Mouse (Mus musculus): ENCODE data around the gene Zfp646. TPM values are rescaled to one million over a fixed set of nuclear protein-coding genes. Genes with fewer than 3 reads are reported as not detected.

Gene Zfp646
- polyA plus RNA-seq, 1 experiment from 2014 or later = 6.3 TPM

DNA sequence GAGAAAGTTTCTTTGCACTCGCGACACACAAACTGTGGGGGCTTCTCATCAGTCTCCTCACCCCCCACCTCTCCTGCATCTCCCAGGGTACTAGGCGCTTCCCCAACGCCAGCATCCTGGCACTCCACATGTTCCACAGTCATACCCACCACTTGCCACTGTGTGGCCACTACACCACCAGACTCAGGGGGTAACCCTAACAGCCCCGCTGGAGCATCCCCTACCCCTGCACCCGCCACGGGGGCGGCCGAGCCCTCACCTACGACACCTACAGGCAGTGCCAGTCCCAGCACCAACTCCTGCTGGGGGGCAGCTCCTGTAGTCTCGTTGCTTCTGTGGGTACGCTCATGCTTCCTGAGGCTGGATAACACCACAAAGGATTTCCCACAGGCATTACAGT is 9.6 kb upstream of the Zfp646 start:
- ATAC-seq = no peak
- DNase-seq (ENCODE audit: low spot score) = no peak
- WGBS = 92% methylated on average over 12 of the region's 12 CpGs
- Histone ChIP-seq H3K9ac (replicated peaks; ENCODE audit: low read depth) (no peak overlapping the region), H3K9me3 (ENCODE audit: low read length) (no peaks in the 10 kb centered on the region), H3K27ac (ENCODE audit: low read length) (no peak overlapping the region), H3K4me3 (ENCODE audit: low read depth, low read length) (no peak overlapping the region), H3K27me3 (replicated peaks; ENCODE audit: insufficient read depth, low read length) (no peaks in the 10 kb centered on the region), H3K4me2 (replicated peaks; ENCODE audit: low read depth, low read length) (no peak overlapping the region), H3K4me1 (ENCODE audit: insufficient read depth, low read depth, low read length) (no peaks in the 10 kb centered on the region), H3K36me3 (ENCODE audit: insufficient read depth, low read length) (no peaks in the 10 kb centered on the region)
- TF ChIP-seq EP300 (IDR thresholded peaks at IDR 0.05) = no peak
- peak; percentile 4; the same call in 1 of the 2 replicates for TF ChIP-seq CTCF (IDR thresholded peaks at IDR 0.05)

GRCm38 (mm10) chr7:127867641-127868040 is 8.4 kb upstream of the Zfp646 start:
- H3K9me3 ChIP-seq (ENCODE audit: low read length) = no peaks in the 10 kb centered on the region
- no peaks in the 10 kb centered on the region for H3K27me3 ChIP-seq (replicated peaks; ENCODE audit: insufficient read depth, low read length)
- no peak overlapping the region for H3K9ac ChIP-seq (replicated peaks; ENCODE audit: low read depth)
- WGBS = 96% methylated on average over 18 of the region's 18 CpGs
- H3K4me3 ChIP-seq (ENCODE audit: low read depth, low read length) = no peak overlapping the region
- no peaks in the 10 kb centered on the region for H3K4me1 ChIP-seq (ENCODE audit: insufficient read depth, low read depth, low read length)
- no peak for ATAC-seq
- H3K36me3 ChIP-seq (ENCODE audit: insufficient read depth, low read length) = no peaks in the 10 kb centered on the region
- no peak overlapping the region for H3K27ac ChIP-seq (ENCODE audit: low read length)
- TF ChIP-seq CTCF (IDR thresholded peaks at IDR 0.05) = no peak
- TF ChIP-seq EP300 (IDR thresholded peaks at IDR 0.05) = no peak
- no peak for DNase-seq (ENCODE audit: low spot score)
- H3K4me2 ChIP-seq (replicated peaks; ENCODE audit: low read depth, low read length) = no peak overlapping the region

- Histone ChIP-seq H3K4me2 (replicated peaks; ENCODE audit: low read depth, low read length) (no peak overlapping the region), H3K9ac (replicated peaks; ENCODE audit: low read depth) (no peak overlapping the region), H3K4me1 (ENCODE audit: insufficient read depth, low read depth, low read length) (no peaks in the 10 kb centered on the region), H3K27ac (ENCODE audit: low read length) (no peak overlapping the region), H3K36me3 (ENCODE audit: insufficient read depth, low read length) (no peaks in the 10 kb centered on the region), H3K9me3 (ENCODE audit: low read length) (no peaks in the 10 kb centered on the region), H3K4me3 (ENCODE audit: low read depth, low read length) (no peak overlapping the region), H3K27me3 (replicated peaks; ENCODE audit: insufficient read depth, low read length) (no peaks in the 10 kb centered on the region)
- no peak for TF ChIP-seq EP300 (IDR thresholded peaks at IDR 0.05)
- TF ChIP-seq CTCF (IDR thresholded peaks at IDR 0.05) = no peak
- WGBS = 66% methylated on average over 3 of the region's 3 CpGs
- DNase-seq (ENCODE audit: low spot score) (peak; percentile 46), ATAC-seq (peak; percentile 35; the same call in 1 of the 2 replicates)
Observed at GRCm38 (mm10) chr7:127869149-127869810, 6.7 kb upstream of the Zfp646 start.

- TF ChIP-seq CTCF (IDR thresholded peaks at IDR 0.05) (peak; percentile 50), EP300 (IDR thresholded peaks at IDR 0.05) (no peak)
- Histone ChIP-seq H3K9me3 (ENCODE audit: low read length) (no peaks in the 10 kb centered on the region), H3K9ac (replicated peaks; ENCODE audit: low read depth) (no peak overlapping the region), H3K4me3 (ENCODE audit: low read depth, low read length) (no peak overlapping the region), H3K27ac (ENCODE audit: low read length) (no peak overlapping the region), H3K36me3 (ENCODE audit: insufficient read depth, low read length) (no peaks in the 10 kb centered on the region), H3K4me2 (replicated peaks; ENCODE audit: low read depth, low read length) (no peak overlapping the region), H3K27me3 (replicated peaks; ENCODE audit: insufficient read depth, low read length) (no peaks in the 10 kb centered on the region), H3K4me1 (ENCODE audit: insufficient read depth, low read depth, low read length) (peaks cover 5% of the 10 kb centered on the region; the same call in 1 of the 2 replicates)
- ATAC-seq = no peak
- DNase-seq (ENCODE audit: low spot score) = no peak
- WGBS = 80% methylated on average over 5 of the region's 5 CpGs
Observed at GRCm38 (mm10) chr7:127870136-127870821, 5.7 kb upstream of the Zfp646 start.

DNA sequence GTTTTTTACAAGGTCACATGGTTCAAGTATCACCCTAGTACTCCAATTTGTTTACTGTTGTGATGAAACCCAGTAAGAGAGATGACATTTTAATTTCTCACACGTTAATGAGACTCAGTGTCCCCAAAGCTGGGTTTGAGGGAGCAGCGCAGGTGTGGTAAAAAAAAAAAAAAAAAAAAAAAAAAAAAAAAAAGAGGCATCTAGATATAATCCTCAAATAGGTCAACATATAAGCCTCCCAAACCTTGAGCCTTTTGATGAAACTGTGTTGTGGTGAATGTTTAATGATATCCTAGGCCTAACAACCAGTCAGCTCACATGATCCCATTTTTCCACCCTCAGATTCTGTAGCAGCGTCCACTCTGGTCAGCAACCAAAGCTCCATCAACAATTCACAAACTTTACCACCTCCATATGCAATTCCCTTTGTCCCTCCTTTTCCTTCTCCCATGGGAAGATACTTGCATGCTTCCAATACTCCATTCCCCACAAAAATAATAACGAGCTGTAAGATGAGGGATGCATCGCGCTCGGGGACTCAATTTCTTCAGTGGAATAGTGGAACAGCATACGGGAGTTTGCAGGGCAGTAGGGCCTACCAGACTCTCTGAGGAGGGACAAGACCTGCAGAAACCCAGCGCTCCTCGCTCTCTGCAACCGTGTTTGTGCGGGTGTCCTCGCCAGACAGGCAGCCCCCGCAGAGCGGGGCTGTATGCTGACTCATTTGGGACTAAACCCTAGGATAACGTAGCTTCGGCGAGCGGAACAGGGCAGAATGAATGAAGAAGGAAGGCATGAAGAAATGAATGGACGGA is 1.0 kb upstream of the Zfp646 start:
- ATAC-seq = no peak
- WGBS = 3% methylated on average over 20 of the region's 20 CpGs

DNA sequence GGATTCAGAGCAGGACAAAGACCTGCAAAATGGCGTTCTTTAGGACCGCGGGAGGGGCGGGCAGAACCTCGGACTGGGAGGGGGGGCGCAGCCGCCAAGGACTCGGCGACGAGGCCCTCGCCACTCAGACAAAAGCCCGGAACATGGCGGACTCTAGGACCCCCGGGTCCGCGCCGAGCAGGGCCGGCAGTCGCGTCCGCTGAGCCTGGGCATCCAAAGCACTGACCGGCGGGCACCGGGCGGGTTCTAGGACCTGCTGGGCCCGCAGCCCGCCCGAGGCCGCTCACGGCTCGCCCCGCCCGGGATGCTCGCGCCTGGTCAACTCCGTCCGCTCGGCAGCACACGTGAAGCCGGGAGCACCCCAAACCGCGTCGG is 407 bp upstream of the Zfp646 start:
- peak overlapping the region; percentile 92 for H3K4me2 ChIP-seq (replicated peaks; ENCODE audit: low read depth, low read length)
- H3K4me1 ChIP-seq (ENCODE audit: insufficient read depth, low read depth, low read length) = peaks cover 5% of the 10 kb centered on the region; the same call in 1 of the 2 replicates
- peak; percentile 93 for ATAC-seq
- peaks cover 22% of the 10 kb centered on the region for H3K36me3 ChIP-seq (ENCODE audit: insufficient read depth, low read length)
- H3K4me3 ChIP-seq (ENCODE audit: low read depth, low read length) = peak overlapping the region; percentile 89
- peak overlapping the region; percentile 98 for H3K27ac ChIP-seq (ENCODE audit: low read length)
- no peaks in the 10 kb centered on the region for H3K27me3 ChIP-seq (replicated peaks; ENCODE audit: insufficient read depth, low read length)
- WGBS = 1% methylated on average over 28 of the region's 43 CpGs
- TF ChIP-seq CTCF (IDR thresholded peaks at IDR 0.05) (no peak), EP300 (IDR thresholded peaks at IDR 0.05) (no peak)
- H3K9me3 ChIP-seq (ENCODE audit: low read length) = no peaks in the 10 kb centered on the region
- H3K9ac ChIP-seq (replicated peaks; ENCODE audit: low read depth) = peak overlapping the region; percentile 84
- DNase-seq (ENCODE audit: low spot score) = peak; percentile 97

More for the DNA sequence above, 1.0 kb upstream of the Zfp646 start:
- H3K36me3 ChIP-seq (ENCODE audit: insufficient read depth, low read length) = peaks cover 18% of the 10 kb centered on the region
- H3K4me2 ChIP-seq (replicated peaks; ENCODE audit: low read depth, low read length) = peak overlapping the region; percentile 92
- peak overlapping the region; percentile 98; the same call in 1 of the 2 replicates for H3K27ac ChIP-seq (ENCODE audit: low read length)
- peak overlapping the region; percentile 89 for H3K4me3 ChIP-seq (ENCODE audit: low read depth, low read length)
- no peaks in the 10 kb centered on the region for H3K27me3 ChIP-seq (replicated peaks; ENCODE audit: insufficient read depth, low read length)
- H3K9me3 ChIP-seq (ENCODE audit: low read length) = no peaks in the 10 kb centered on the region
- peaks cover 5% of the 10 kb centered on the region; the same call in 1 of the 2 replicates for H3K4me1 ChIP-seq (ENCODE audit: insufficient read depth, low read depth, low read length)
- H3K9ac ChIP-seq (replicated peaks; ENCODE audit: low read depth) = peak overlapping the region; percentile 84; the same call in 1 of the 2 replicates
- TF ChIP-seq EP300 (IDR thresholded peaks at IDR 0.05) (no peak), CTCF (IDR thresholded peaks at IDR 0.05) (no peak)
- DNase-seq (ENCODE audit: low spot score) = no peak
